Mouse (Mus musculus) hindbrain, embryonic 16.5 days (tissue): ENCODE results near the gene Sin3b. TPM values are rescaled to one million over a fixed set of nuclear protein-coding genes. Genes with fewer than 3 reads are reported as not detected.

Source experiments
- ATAC-seq: fragments of 200-750 bp; cut with Nextera tagmentation; 2 replicates; pipeline ENCODE4 v1.8.0; 2017; ENCODE audit warnings: moderate TSS enrichment, moderate library complexity
- H3K27ac ChIP-seq: fragments of 300-500 bp; sonication (generic); 2 replicates; pipeline ENCODE4 v1.5.1; 2014; ENCODE audit warnings: low read depth, mild to moderate bottlenecking, control low read depth, low read length, moderate library complexity
- H3K27me3 ChIP-seq: fragments of 300-500 bp; sonication (generic); replicated peaks from 2 replicates; pipeline ENCODE4 v1.6.1; 2014; ENCODE audit warnings: low read length; ENCODE audit not compliant: control insufficient read depth, insufficient read depth
- H3K36me3 ChIP-seq: fragments of 300-500 bp; sonication (generic); 2 replicates; pipeline ENCODE4 v1.6.1; 2014; ENCODE audit warnings: mild to moderate bottlenecking, low read length, moderate library complexity, mixed read lengths; ENCODE audit not compliant: control insufficient read depth, insufficient read depth
- H3K4me1 ChIP-seq: fragments of 300-500 bp; sonication (generic); 2 replicates; pipeline ENCODE4 v1.6.1; 2014; ENCODE audit warnings: low read depth, low read length; ENCODE audit not compliant: control insufficient read depth, insufficient read depth
- H3K4me2 ChIP-seq: fragments of 300-500 bp; sonication (generic); 2 replicates; pipeline ENCODE4 v1.6.1; 2014; ENCODE audit warnings: mild to moderate bottlenecking, low read length, control low read depth, moderate library complexity
- H3K4me3 ChIP-seq: fragments of 300-500 bp; sonication (generic); 2 replicates; pipeline ENCODE4 v1.5.1; 2014; ENCODE audit warnings: mild to moderate bottlenecking, low read length, control low read depth, moderate library complexity
- H3K9ac ChIP-seq: fragments of 300-500 bp; sonication (generic); 2 replicates; pipeline ENCODE4 v1.6.1; 2014; ENCODE audit warnings: low read depth, mild to moderate bottlenecking, control low read depth, low read length, moderate library complexity
- H3K9me3 ChIP-seq: fragments of 300-500 bp; sonication (generic); 2 replicates; pipeline ENCODE4 v1.6.1; 2014; ENCODE audit warnings: mild to moderate bottlenecking, low read length, moderate library complexity; ENCODE audit not compliant: control insufficient read depth
- WGBS: fragments of 180-500 bp; shearing (Covaris S2); extraction: QIAGEN DNeasy Blood & Tissue Kit; methylation state at CpG from one replicate; pipeline ENCODE4 v1.1.7; 2014; 5-methylcytosine and 5-hydroxymethylcytosine counted together
- polyA plus RNA-seq: library from polyadenylated mRNA; unstranded; fragments of >200 nt; fragmentation: Nextera tagmentation; extraction: Ambion mirVana; gene quantifications from 2 replicates; pipeline ENCODE4 v1.2.1, GENCODE M21; 2015

Sin3b gene
- polyA plus RNA-seq, 1 experiment from 2014 or later: 176 TPM

- WGBS: 95% methylated on average over 6 of the region's 6 CpGs
- no peaks in the 10 kb centered on the region for H3K9me3 ChIP-seq
- no peak overlapping the region for H3K9ac ChIP-seq
- no peak for ATAC-seq
- H3K36me3 ChIP-seq: peaks cover 72% of the 10 kb centered on the region
- H3K27ac ChIP-seq: no peak overlapping the region
- no peak overlapping the region for H3K4me2 ChIP-seq
- no peaks in the 10 kb centered on the region for H3K4me1 ChIP-seq
- H3K4me3 ChIP-seq: no peak overlapping the region
- H3K27me3 ChIP-seq: no peaks in the 10 kb centered on the region
Measured at GRCm38 (mm10) chr8:72750266-72750665, 27.2 kb downstream of the Sin3b start.

DNA sequence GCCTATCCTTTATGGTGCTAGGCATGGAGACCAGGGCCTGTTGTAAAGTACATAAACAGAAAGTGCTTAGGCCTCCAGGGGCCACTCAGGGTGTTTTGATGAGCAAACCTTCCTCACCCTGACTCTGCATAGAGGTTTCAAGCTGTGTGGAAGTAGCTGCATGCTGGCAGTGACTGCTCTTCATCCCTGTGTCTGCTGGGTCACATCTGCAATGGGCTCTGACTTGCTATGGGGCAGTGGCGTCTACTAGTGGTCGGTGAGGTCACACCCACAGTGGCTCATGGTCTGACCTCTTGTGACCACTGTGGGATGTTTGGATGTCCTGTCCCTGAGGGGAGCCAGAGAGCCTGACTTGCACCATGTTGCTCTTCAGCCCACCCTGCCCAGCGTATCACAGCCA lies 28.0 kb downstream of the Sin3b start:
- Histone ChIP-seq H3K9ac (no peak overlapping the region), H3K27ac (no peak overlapping the region), H3K9me3 (no peaks in the 10 kb centered on the region), H3K4me1 (no peaks in the 10 kb centered on the region), H3K4me2 (no peak overlapping the region), H3K36me3 (peaks cover 74% of the 10 kb centered on the region), H3K4me3 (no peak overlapping the region), H3K27me3 (no peaks in the 10 kb centered on the region)
- WGBS: 77% methylated on average over 3 of the region's 3 CpGs
- ATAC-seq: no peak

DNA sequence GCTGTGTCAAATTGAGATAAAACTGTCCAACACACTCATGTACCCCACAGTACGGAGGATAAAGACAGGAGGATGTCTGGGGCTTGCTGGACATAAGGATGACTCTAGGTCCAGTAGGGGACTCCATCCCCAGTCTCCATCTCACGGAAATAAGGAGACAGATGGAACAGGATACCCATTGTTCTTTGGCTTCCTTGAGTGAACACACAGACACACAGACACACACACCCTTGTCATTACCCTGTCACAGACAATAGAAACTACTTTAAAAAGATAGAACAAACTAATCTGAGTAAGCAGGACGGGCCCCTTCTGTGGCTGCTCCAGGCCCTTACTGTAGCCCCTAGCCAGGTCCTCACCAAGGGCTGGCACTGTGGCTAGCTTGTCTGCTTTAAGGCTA lies 29.2 kb downstream of the Sin3b start:
- H3K4me3 ChIP-seq: no peak overlapping the region
- H3K9me3 ChIP-seq: no peaks in the 10 kb centered on the region
- no peak overlapping the region for H3K9ac ChIP-seq
- WGBS: 88% methylated on average over 3 of the region's 3 CpGs
- ATAC-seq: no peak
- H3K27ac ChIP-seq: no peak overlapping the region
- H3K27me3 ChIP-seq: no peaks in the 10 kb centered on the region
- H3K4me1 ChIP-seq: no peaks in the 10 kb centered on the region
- no peak overlapping the region for H3K4me2 ChIP-seq
- peaks cover 74% of the 10 kb centered on the region for H3K36me3 ChIP-seq

DNA sequence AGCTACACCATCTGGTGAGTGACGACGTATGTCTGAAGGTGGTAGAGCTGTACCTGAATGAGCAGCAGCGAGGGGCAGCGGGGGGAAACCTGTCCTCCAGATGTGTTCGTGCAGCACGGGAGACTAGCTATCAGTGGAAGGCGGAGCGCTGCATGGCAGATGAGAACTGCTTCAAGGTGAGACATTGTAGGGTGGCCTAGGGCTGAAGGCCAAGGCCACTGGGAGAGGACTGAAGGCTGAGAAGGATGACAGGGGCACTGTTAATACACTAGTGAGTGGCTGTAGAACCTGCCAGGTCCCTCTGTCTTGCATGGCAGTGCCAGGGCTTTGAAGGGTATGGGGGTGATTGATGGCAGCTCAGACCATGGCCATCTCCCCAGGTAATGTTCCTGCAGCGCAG lies 30.1 kb downstream of the Sin3b start:
- H3K27ac ChIP-seq: no peak overlapping the region
- ATAC-seq: no peak
- no peaks in the 10 kb centered on the region for H3K27me3 ChIP-seq
- H3K4me2 ChIP-seq: no peak overlapping the region
- H3K9me3 ChIP-seq: no peaks in the 10 kb centered on the region
- no peak overlapping the region for H3K4me3 ChIP-seq
- no peaks in the 10 kb centered on the region for H3K4me1 ChIP-seq
- H3K36me3 ChIP-seq: peaks cover 75% of the 10 kb centered on the region
- WGBS: 90% methylated on average over 9 of the region's 9 CpGs
- no peak overlapping the region for H3K9ac ChIP-seq

DNA sequence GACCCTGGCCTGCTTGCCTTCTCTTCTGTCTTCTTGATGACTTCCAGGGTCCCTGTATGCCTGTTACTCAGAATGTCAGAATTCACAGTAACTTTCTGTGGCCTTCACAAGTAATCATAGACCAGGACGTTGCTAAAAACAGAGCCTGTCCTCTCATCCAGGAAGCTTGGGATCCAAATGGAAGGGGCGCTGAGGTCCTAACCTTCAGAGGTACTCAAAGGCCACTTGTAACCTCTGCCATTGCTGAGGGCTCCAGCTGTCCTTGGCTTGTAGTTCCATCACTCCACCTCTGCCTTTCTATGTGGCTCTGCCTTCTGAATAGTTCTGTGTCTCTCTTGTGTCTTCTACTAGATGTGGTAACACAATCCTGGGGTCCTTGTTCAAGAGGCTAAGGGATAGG lies 30.7 kb downstream of the Sin3b start:
- Histone ChIP-seq H3K9ac (no peak overlapping the region), H3K27ac (no peak overlapping the region), H3K9me3 (no peaks in the 10 kb centered on the region), H3K4me3 (no peak overlapping the region), H3K4me2 (no peak overlapping the region), H3K4me1 (no peaks in the 10 kb centered on the region), H3K36me3 (peaks cover 74% of the 10 kb centered on the region), H3K27me3 (no peaks in the 10 kb centered on the region)
- WGBS: 93% methylated on average over 2 of the region's 2 CpGs
- ATAC-seq: no peak

DNA sequence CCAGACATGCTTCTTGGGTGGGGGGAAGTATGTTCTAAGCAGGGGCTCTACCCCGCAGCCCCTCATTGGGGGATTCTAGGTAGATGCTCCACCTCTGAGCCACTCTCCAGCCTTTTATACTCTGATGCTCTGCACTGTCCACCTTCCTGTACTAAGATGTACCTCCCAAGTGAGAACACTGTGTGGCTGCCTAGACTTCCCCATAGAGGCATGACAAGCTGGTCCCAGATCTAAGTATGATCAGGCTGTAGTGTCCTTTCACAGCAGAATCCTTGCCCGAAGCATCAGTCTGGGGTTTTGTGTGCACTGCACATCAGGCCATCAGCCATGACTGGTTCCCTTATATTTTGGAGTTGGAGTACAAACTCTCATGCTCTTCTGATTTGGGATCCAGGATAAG lies 32.9 kb downstream of the Sin3b start:
- Histone ChIP-seq H3K27me3 (no peaks in the 10 kb centered on the region), H3K9me3 (no peaks in the 10 kb centered on the region), H3K4me1 (no peaks in the 10 kb centered on the region), H3K4me3 (no peak overlapping the region), H3K36me3 (peaks cover 55% of the 10 kb centered on the region), H3K27ac (no peak overlapping the region), H3K4me2 (no peak overlapping the region), H3K9ac (no peak overlapping the region)
- WGBS: 95% methylated on average over 2 of the region's 2 CpGs
- ATAC-seq: no peak

GRCm38 (mm10) chr8:72756771-72757390 lies 33.8 kb downstream of the Sin3b start:
- ATAC-seq: 0 out of 2 replicates have a peak, but pooled peaks have one; percentile 10
- Histone ChIP-seq H3K9ac (no peak overlapping the region), H3K4me1 (no peaks in the 10 kb centered on the region), H3K27me3 (no peaks in the 10 kb centered on the region), H3K9me3 (no peaks in the 10 kb centered on the region), H3K27ac (no peak overlapping the region), H3K4me2 (no peak overlapping the region), H3K36me3 (peaks cover 49% of the 10 kb centered on the region), H3K4me3 (no peak overlapping the region)
- 97% methylated on average over 33 of the region's 35 CpGs for WGBS

DNA sequence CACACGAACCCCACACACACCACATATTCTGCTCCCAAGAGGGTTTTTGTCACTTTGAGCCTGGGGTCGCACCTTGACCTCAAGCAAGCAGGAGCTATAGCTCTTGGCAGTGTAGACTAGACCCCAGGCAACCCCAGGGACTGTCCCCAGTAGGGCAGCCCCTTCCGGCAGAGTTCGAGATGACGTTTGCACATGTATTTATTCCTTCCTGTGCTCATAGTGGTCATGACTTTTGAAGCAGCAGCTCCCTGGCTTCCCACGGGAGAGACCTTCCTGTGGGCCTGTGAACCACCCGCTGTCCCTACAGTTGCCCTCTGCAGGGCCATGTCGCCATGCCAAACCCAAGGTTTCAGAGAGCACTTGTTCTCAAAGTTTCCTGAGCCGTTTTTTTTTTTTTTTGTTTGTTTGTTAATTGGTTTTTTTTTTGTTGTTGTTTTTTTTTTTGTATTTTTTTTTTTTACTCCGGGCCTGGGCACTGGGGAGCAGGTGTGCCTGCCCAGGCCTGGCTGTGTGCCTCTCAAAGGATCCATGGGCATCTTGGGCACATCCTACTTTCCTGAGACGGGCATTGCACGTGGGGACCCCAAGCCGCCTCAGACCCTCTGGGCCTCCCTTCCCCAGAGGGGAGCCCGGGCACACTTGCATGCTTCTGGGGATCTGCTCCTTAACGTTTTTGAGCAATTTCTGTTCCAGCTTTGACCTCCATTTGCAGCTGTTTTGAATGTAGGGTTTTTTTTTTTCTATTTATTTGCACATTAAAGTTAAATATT lies 34.5 kb downstream of the Sin3b start:
- H3K4me3 ChIP-seq: no peak overlapping the region
- no peak overlapping the region for H3K4me2 ChIP-seq
- WGBS: 92% methylated on average over 15 of the region's 15 CpGs
- H3K9ac ChIP-seq: no peak overlapping the region
- no peaks in the 10 kb centered on the region for H3K4me1 ChIP-seq
- H3K36me3 ChIP-seq: peaks cover 41% of the 10 kb centered on the region
- no peaks in the 10 kb centered on the region for H3K27me3 ChIP-seq
- H3K9me3 ChIP-seq: no peaks in the 10 kb centered on the region
- no peak overlapping the region for H3K27ac ChIP-seq
- no peak for ATAC-seq

DNA sequence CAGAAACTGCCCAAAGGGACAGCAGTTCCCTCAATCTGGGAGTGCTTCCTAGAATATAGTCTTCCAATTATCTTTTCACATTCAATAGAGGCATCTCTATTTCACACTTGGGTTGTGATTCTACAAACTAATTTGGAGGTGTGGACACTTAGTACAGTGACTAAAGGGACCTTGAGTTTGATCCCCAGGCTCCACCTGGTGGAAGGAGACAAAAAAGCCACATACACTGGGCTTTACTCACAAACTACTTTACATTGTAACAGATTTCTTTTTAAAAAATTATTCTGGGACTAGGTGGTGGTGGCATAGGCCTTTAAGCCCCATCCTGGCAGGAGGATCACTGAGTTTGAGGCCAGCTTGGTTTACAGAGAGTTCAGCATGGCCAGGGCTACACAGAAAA lies 35.2 kb downstream of the Sin3b start:
- no peaks in the 10 kb centered on the region for H3K27me3 ChIP-seq
- H3K4me3 ChIP-seq: no peak overlapping the region
- no peak overlapping the region for H3K4me2 ChIP-seq
- H3K4me1 ChIP-seq: no peaks in the 10 kb centered on the region
- peaks cover 37% of the 10 kb centered on the region for H3K36me3 ChIP-seq
- H3K27ac ChIP-seq: no peak overlapping the region
- H3K9ac ChIP-seq: no peak overlapping the region
- H3K9me3 ChIP-seq: no peaks in the 10 kb centered on the region
- no peak for ATAC-seq
